Mouse (Mus musculus) spleen, adult 10 weeks (tissue): ENCODE data around the gene Caprin2. TPM values are rescaled to one million over a fixed set of nuclear protein-coding genes. Genes with fewer than 3 reads are reported as not detected.

Experiments
- polyA plus RNA-seq: library from polyadenylated mRNA; stranded (reverse); fragments of 350-450 nt; fragmentation: Illumina TruSeq; extraction: RNeasy Lipid Tissue Mini Kit (QIAGEN cat#74804); gene quantifications from one replicate; pipeline ENCODE4 v1.2.3, GENCODE M21; 2015; ENCODE audit warnings: low replicate concordance; ENCODE audit not compliant: insufficient read depth

Caprin2 gene
- polyA plus RNA-seq, result 15.3 TPM

GRCm38 (mm10) chr6:148895773-148896506, at the start of gene Caprin2:
Gene Caprin2 (minus strand): TSS chr6:148896237.

GRCm38 (mm10) chr6:148830748-148831727, 65.0 kb downstream of the Caprin2 start, which contains the start of gene Ipo8:
Gene Ipo8 (minus strand): TSS chr6:148831467.

Other genes with a start within 250 kb of the Caprin2 start
- gene Ipo8, start 64.8 kb downstream of the Caprin2 start, polyA plus RNA-seq, result 45.0 TPM
- gene Sinhcaf, start 50.2 kb upstream of the Caprin2 start, polyA plus RNA-seq, result 50.2 TPM
- gene Dennd5b, start 205.4 kb upstream of the Caprin2 start, polyA plus RNA-seq, result 21.1 TPM
- gene Gm10203, start 233.9 kb upstream of the Caprin2 start, polyA plus RNA-seq, result not detected
- 28.7 TPM for gene Etfbkmt, start 243.6 kb upstream of the Caprin2 start, polyA plus RNA-seq